Mouse (Mus musculus) myocyte (in vitro differentiated cells): ENCODE measurements at regions not wholly inside any gene's neighbourhood (a gene's known extent, or its start where the extent isn't known, plus 50 kb on each side); places are given as distances from the start of the nearest gene placed in this dataset.
"Not testable (repeated sequence)": the region's sequence is repeated elsewhere in the genome, so short reads cannot be mapped to it uniquely, and the experiment has no call there.

ENCODE experiments used
- H3K27me3 ChIP-seq: one replicate; pipeline ENCODE4 v1.6.1; 2011; ENCODE audit not compliant: control insufficient read depth, insufficient read depth, insufficient read length
- H3K36me3 ChIP-seq: one replicate; pipeline ENCODE4 v1.6.1; 2011; ENCODE audit not compliant: control insufficient read depth, insufficient read depth
- H3K4me2 ChIP-seq: one replicate; pipeline ENCODE4 v1.6.1; 2011; ENCODE audit warnings: low read depth, control low read depth
- H3K4me3 ChIP-seq: one replicate; pipeline ENCODE4 v1.5.1; 2011; ENCODE audit warnings: mild to moderate bottlenecking, control low read depth, moderate library complexity
- H3K79me2 ChIP-seq: one replicate; pipeline ENCODE4 v1.6.1; 2011; ENCODE audit not compliant: control insufficient read depth, insufficient read depth
- H3ac ChIP-seq: one replicate; pipeline ENCODE4 v1.6.1; 2011; ENCODE audit not compliant: control insufficient read depth, insufficient read length
- CEBPB ChIP-seq: IDR thresholded peaks from 2 replicates; pipeline ENCODE4 v1.6.1; 2011; ENCODE audit warnings: mild to moderate bottlenecking, moderate library complexity; ENCODE audit not compliant: poor library complexity, insufficient read depth, severe bottlenecking
- E2F4 ChIP-seq: IDR thresholded peaks from one replicate; pipeline ENCODE4 v1.6.1; 2011; ENCODE audit warnings: mild to moderate bottlenecking, control low read depth, moderate library complexity; ENCODE audit not compliant: insufficient read depth
- MAX ChIP-seq: IDR thresholded peaks from one replicate; pipeline ENCODE4 v1.6.1; 2011; ENCODE audit warnings: low read depth, mild to moderate bottlenecking, control low read depth
- MYOD1 ChIP-seq, 3 experiments: IDR thresholded peaks; one replicate each; pipeline ENCODE4 v1.6.1; 2011; ENCODE audit warnings: control low read depth in 2 of 3, low read depth in 2 of 3, mild to moderate bottlenecking in 2 of 3, moderate library complexity in 1 of 3; ENCODE audit not compliant: insufficient read length in 2 of 3, control insufficient read depth in 1 of 3
- MYOG ChIP-seq, 3 experiments: IDR thresholded peaks; one replicate each; pipeline ENCODE4 v1.6.1; 2011; ENCODE audit warnings: control low read depth in 2 of 3, low read depth in 2 of 3, mild to moderate bottlenecking in 2 of 3; ENCODE audit not compliant: insufficient read length in 2 of 3, control insufficient read depth in 1 of 3, insufficient read depth in 1 of 3
- POLR2A ChIP-seq: IDR thresholded peaks from one replicate; pipeline ENCODE4 v1.6.1; 2011; ENCODE audit warnings: low read depth, mild to moderate bottlenecking, control low read depth, moderate library complexity; ENCODE audit not compliant: insufficient read length
- POLR2AphosphoS2 ChIP-seq: IDR thresholded peaks from one replicate; pipeline ENCODE4 v1.6.1; 2011; ENCODE audit warnings: low read depth, control low read depth; ENCODE audit not compliant: insufficient read length
- REST ChIP-seq: IDR thresholded peaks from one replicate; pipeline ENCODE4 v1.6.1; 2011; ENCODE audit warnings: mild to moderate bottlenecking, control low read depth, moderate library complexity; ENCODE audit not compliant: insufficient read depth, insufficient read length
- SRF ChIP-seq: IDR thresholded peaks from one replicate; pipeline ENCODE4 v1.6.1; 2011; ENCODE audit warnings: low read depth; ENCODE audit not compliant: control insufficient read depth, insufficient read length
- TCF12 ChIP-seq: IDR thresholded peaks from one replicate; pipeline ENCODE4 v1.6.1; 2011; ENCODE audit warnings: mild to moderate bottlenecking, control low read depth; ENCODE audit not compliant: poor library complexity, insufficient read depth, severe bottlenecking
- TCF3 ChIP-seq: IDR thresholded peaks from one replicate; pipeline ENCODE4 v1.6.1; 2011; ENCODE audit warnings: low read depth, control low read depth; ENCODE audit not compliant: insufficient read length
- USF1 ChIP-seq: IDR thresholded peaks from one replicate; pipeline ENCODE4 v1.6.1; 2011; ENCODE audit warnings: low read depth, mild to moderate bottlenecking, control low read depth, moderate library complexity

- no peaks in the 10 kb centered on the region for H3K36me3 ChIP-seq
- no peak for TF ChIP-seq TCF3
- TF ChIP-seq E2F4: no peak
- no peak for TF ChIP-seq SRF
- no peak for TF ChIP-seq TCF12
- no peak for TF ChIP-seq POLR2AphosphoS2
- no peak for TF ChIP-seq MAX
- TF ChIP-seq USF1: no peak
- no peak for TF ChIP-seq REST
- no peak for TF ChIP-seq POLR2A
- TF ChIP-seq MYOD1 (IDR thresholded peaks at IDR 0.05; ENCODE audit: control insufficient read depth in 1 of 3, insufficient read length in 2 of 3, low read depth in 2 of 3): no peak
- TF ChIP-seq CEBPB: no peak
- no peak for TF ChIP-seq MYOG (IDR thresholded peaks at IDR 0.05; ENCODE audit: control insufficient read depth in 1 of 3, insufficient read depth in 1 of 3, insufficient read length in 2 of 3, low read depth in 2 of 3)
Observed at GRCm38 (mm10) chr1:108094622-108095021, 504.8 kb downstream of the Serpinb8 start.

DNA sequence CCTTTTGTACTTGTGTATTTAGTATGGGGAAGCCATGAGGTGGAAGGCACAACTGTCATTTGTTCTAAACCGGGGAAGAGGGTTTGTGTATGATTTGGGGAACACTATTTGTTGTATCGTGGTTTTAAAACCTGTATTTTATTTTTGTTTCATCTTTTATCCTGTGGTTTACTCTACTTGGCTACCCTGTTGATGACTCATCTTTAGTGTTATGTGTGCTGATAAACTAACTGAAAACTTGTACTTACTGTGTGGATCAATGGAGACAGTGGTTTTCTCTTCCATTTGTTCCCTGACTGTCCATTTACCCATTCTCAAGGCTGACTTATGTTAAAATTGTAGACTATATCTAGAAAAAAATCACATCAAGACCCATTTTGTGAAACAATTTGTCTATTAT, 512.8 kb downstream of the Serpinb8 start:
- H3K36me3 ChIP-seq: no peaks in the 10 kb centered on the region
- H3K79me2 ChIP-seq: no peaks in the 10 kb centered on the region
- H3K4me2 ChIP-seq: no peak overlapping the region
- H3ac ChIP-seq: no peak overlapping the region
- no peaks in the 10 kb centered on the region for H3K27me3 ChIP-seq
- no peak overlapping the region for H3K4me3 ChIP-seq
- TF ChIP-seq MAX: no peak
- TF ChIP-seq MYOD1 (IDR thresholded peaks at IDR 0.05; ENCODE audit: control insufficient read depth in 1 of 3, insufficient read length in 2 of 3, low read depth in 2 of 3): no peak
- no peak for TF ChIP-seq E2F4
- TF ChIP-seq TCF12: no peak
- TF ChIP-seq USF1: no peak

More at GRCm38 (mm10) chr1:108094622-108095021, 504.8 kb downstream of the Serpinb8 start:
- H3K79me2 ChIP-seq: no peaks in the 10 kb centered on the region
- no peak overlapping the region for H3K4me2 ChIP-seq
- no peak overlapping the region for H3ac ChIP-seq
- no peak overlapping the region for H3K4me3 ChIP-seq
- no peaks in the 10 kb centered on the region for H3K27me3 ChIP-seq

- Histone ChIP-seq H3ac (no peak overlapping the region), H3K36me3 (no peaks in the 10 kb centered on the region), H3K27me3 (no peaks in the 10 kb centered on the region), H3K79me2 (no peaks in the 10 kb centered on the region), H3K4me3 (no peak overlapping the region), H3K4me2 (no peak overlapping the region)
- TF ChIP-seq POLR2AphosphoS2 (no peak), CEBPB (no peak), MAX (no peak), MYOD1 (IDR thresholded peaks at IDR 0.05; ENCODE audit: control insufficient read depth in 1 of 3, insufficient read length in 2 of 3, low read depth in 2 of 3) (no peak), E2F4 (no peak), POLR2A (no peak), SRF (no peak), TCF3 (no peak)
Observed at GRCm38 (mm10) chr1:108110984-108111383, 521.2 kb downstream of the Serpinb8 start.

GRCm38 (mm10) chr1:108127393-108127792, 537.6 kb downstream of the Serpinb8 start:
- H3K79me2 ChIP-seq: no peaks in the 10 kb centered on the region
- no peak for TF ChIP-seq CEBPB
- TF ChIP-seq MAX: no peak
- no peak for TF ChIP-seq POLR2A
- TF ChIP-seq TCF3: no peak
- TF ChIP-seq TCF12: no peak
- TF ChIP-seq E2F4: no peak
- TF ChIP-seq SRF: no peak
- TF ChIP-seq USF1: no peak
- TF ChIP-seq REST: no peak
- H3K36me3 ChIP-seq: no peaks in the 10 kb centered on the region
- no peak overlapping the region for H3K4me2 ChIP-seq
- H3ac ChIP-seq: no peak overlapping the region
- no peaks in the 10 kb centered on the region for H3K27me3 ChIP-seq
- no peak overlapping the region for H3K4me3 ChIP-seq

GRCm38 (mm10) chr1:108132006-108132405, 542.2 kb downstream of the Serpinb8 start:
- no peaks in the 10 kb centered on the region for H3K27me3 ChIP-seq
- H3K36me3 ChIP-seq: no peaks in the 10 kb centered on the region
- TF ChIP-seq CEBPB (no peak), MYOD1 (IDR thresholded peaks at IDR 0.05; ENCODE audit: control insufficient read depth in 1 of 3, insufficient read length in 2 of 3, low read depth in 2 of 3) (no peak), MAX (no peak), USF1 (no peak), REST (no peak), POLR2A (no peak), MYOG (IDR thresholded peaks at IDR 0.05; ENCODE audit: control insufficient read depth in 1 of 3, insufficient read depth in 1 of 3, insufficient read length in 2 of 3, low read depth in 2 of 3) (no peak), POLR2AphosphoS2 (no peak), TCF12 (no peak)
- H3K4me3 ChIP-seq: no peak overlapping the region
- no peaks in the 10 kb centered on the region for H3K79me2 ChIP-seq
- no peak overlapping the region for H3ac ChIP-seq
- no peak overlapping the region for H3K4me2 ChIP-seq

- H3K27me3 ChIP-seq, H3K79me2 ChIP-seq, H3K4me3 ChIP-seq, H3K4me2 ChIP-seq, H3K36me3 ChIP-seq, H3ac ChIP-seq: not testable (repeated sequence)
Observed at GRCm38 (mm10) chr1:108135346-108135745, 545.5 kb downstream of the Serpinb8 start.
